Mouse (Mus musculus) midbrain, embryonic 15.5 days (tissue): ENCODE data around the gene Wdr62. TPM values are rescaled to one million over a fixed set of nuclear protein-coding genes. Genes with fewer than 3 reads are reported as not detected.

Experiments
- ATAC-seq: fragments of 200-750 bp; cut with Nextera tagmentation; replicated peaks from 2 replicates; pipeline ENCODE4 v1.8.0; 2017; ENCODE audit warnings: moderate TSS enrichment
- H3K27ac ChIP-seq: fragments of 300-500 bp; sonication (generic); 2 replicates; pipeline ENCODE4 v1.5.1; 2015; ENCODE audit warnings: mild to moderate bottlenecking, inconsistent platforms
- H3K27me3 ChIP-seq: fragments of 300-500 bp; sonication (generic); replicated peaks from 2 replicates; pipeline ENCODE4 v1.6.1; 2015; ENCODE audit warnings: inconsistent platforms
- H3K36me3 ChIP-seq: fragments of 300-500 bp; sonication (generic); replicated peaks from 2 replicates; pipeline ENCODE4 v1.6.1; 2015; ENCODE audit warnings: inconsistent platforms
- H3K4me1 ChIP-seq: fragments of 300-500 bp; sonication (generic); 2 replicates; pipeline ENCODE4 v1.6.1; 2015; ENCODE audit warnings: inconsistent platforms
- H3K4me2 ChIP-seq: fragments of 300-500 bp; sonication (generic); 2 replicates; pipeline ENCODE4 v1.6.1; 2015; ENCODE audit warnings: inconsistent platforms, mild to moderate bottlenecking, moderate library complexity
- H3K4me3 ChIP-seq: fragments of 300-500 bp; sonication (generic); 2 replicates; pipeline ENCODE4 v1.5.1; 2015; ENCODE audit warnings: mild to moderate bottlenecking, inconsistent platforms
- H3K9ac ChIP-seq: fragments of 300-500 bp; sonication (generic); 2 replicates; pipeline ENCODE4 v1.6.1; 2015; ENCODE audit warnings: mild to moderate bottlenecking, inconsistent platforms
- H3K9me3 ChIP-seq: fragments of 300-500 bp; sonication (generic); 2 replicates; pipeline ENCODE4 v1.6.1; 2016; ENCODE audit warnings: inconsistent platforms
- WGBS: fragments of 180-500 bp; shearing (Covaris S2); methylation state at CpG from one replicate; pipeline ENCODE4 v1.1.7; 2015; ENCODE audit warnings: mixed read lengths; 5-methylcytosine and 5-hydroxymethylcytosine counted together
- polyA plus RNA-seq: library from polyadenylated mRNA; unstranded; fragments of >200 nt; fragmentation: Nextera tagmentation; extraction: Ambion mirVana; gene quantifications from 2 replicates; pipeline ENCODE4 v1.2.1, GENCODE M21; 2015

Gene Wdr62
- polyA plus RNA-seq, 1 experiment from 2014 or later, result 3.8 TPM

- no peaks in the 10 kb centered on the region for H3K9me3 ChIP-seq
- H3K36me3 ChIP-seq, result peaks cover 53% of the 10 kb centered on the region
- peaks cover 32% of the 10 kb centered on the region for H3K4me1 ChIP-seq
- no peaks in the 10 kb centered on the region for H3K27me3 ChIP-seq
- no peak overlapping the region for H3K9ac ChIP-seq
- ATAC-seq, result no peak
- no peak overlapping the region for H3K4me3 ChIP-seq
- no peak overlapping the region for H3K27ac ChIP-seq
- no peak overlapping the region for H3K4me2 ChIP-seq
- 92% methylated on average over 15 of the region's 15 CpGs for WGBS
These were observed 16.6 kb upstream of the Wdr62 start for GRCm38 (mm10) chr7:30296816-30297215.

- Histone ChIP-seq H3K27ac (no peak overlapping the region), H3K9ac (no peak overlapping the region), H3K4me1 (peaks cover 38% of the 10 kb centered on the region), H3K4me2 (no peak overlapping the region), H3K4me3 (no peak overlapping the region), H3K9me3 (no peaks in the 10 kb centered on the region), H3K36me3 (peaks cover 40% of the 10 kb centered on the region), H3K27me3 (no peaks in the 10 kb centered on the region)
- WGBS, result 72% methylated on average over 10 of the region's 10 CpGs
- no peak for ATAC-seq
These were observed 14.9 kb upstream of the Wdr62 start for GRCm38 (mm10) chr7:30295103-30295502.

- Histone ChIP-seq H3K4me2 (no peak overlapping the region), H3K36me3 (peaks cover 36% of the 10 kb centered on the region), H3K9ac (no peak overlapping the region)
These were observed 14.1 kb upstream of the Wdr62 start for GRCm38 (mm10) chr7:30294296-30294695.

GRCm38 (mm10) chr7:30293795-30294194, 13.6 kb upstream of the Wdr62 start:
- Histone ChIP-seq H3K9ac (0 out of 2 replicates have a peak overlapping the region, but pooled peaks have one; percentile 1), H3K27me3 (no peaks in the 10 kb centered on the region), H3K27ac (no peak overlapping the region), H3K4me3 (no peak overlapping the region), H3K9me3 (no peaks in the 10 kb centered on the region), H3K4me2 (0 out of 2 replicates have a peak overlapping the region, but pooled peaks have one; percentile 8), H3K4me1 (peaks cover 38% of the 10 kb centered on the region), H3K36me3 (peaks cover 31% of the 10 kb centered on the region)
- ATAC-seq, result no peak
- 72% methylated on average over 13 of the region's 13 CpGs for WGBS

More at GRCm38 (mm10) chr7:30294296-30294695, 14.1 kb upstream of the Wdr62 start:
- H3K9me3 ChIP-seq, result no peaks in the 10 kb centered on the region
- no peaks in the 10 kb centered on the region for H3K27me3 ChIP-seq
- H3K4me1 ChIP-seq, result peaks cover 38% of the 10 kb centered on the region
- ATAC-seq, result no peak
- no peak overlapping the region for H3K4me3 ChIP-seq
- 92% methylated on average over 5 of the region's 5 CpGs for WGBS
- H3K27ac ChIP-seq, result no peak overlapping the region

GRCm38 (mm10) chr7:30291215-30292131, 11.3 kb upstream of the Wdr62 start, which contains the start of gene Clip3:
TSS of gene Clip3 (plus strand) at chr7:30291728.
- H3K36me3 ChIP-seq, result peaks cover 10% of the 10 kb centered on the region
- H3K27ac ChIP-seq, result peak within 1 kb of the TSS; percentile 85
- H3K4me3 ChIP-seq, result peak within 1 kb of the TSS; percentile 74
- peaks cover 38% of the 10 kb centered on the region for H3K4me1 ChIP-seq
- H3K9ac ChIP-seq, result peak within 1 kb of the TSS; percentile 97
- no peaks in the 10 kb centered on the region for H3K9me3 ChIP-seq
- 6% methylated on average over 35 of the region's 35 CpGs for WGBS
- peak; percentile 77 for ATAC-seq
- peak within 1 kb of the TSS; percentile 81 for H3K4me2 ChIP-seq
- H3K27me3 ChIP-seq, result no peaks in the 10 kb centered on the region

- Histone ChIP-seq H3K36me3 (peaks cover under 1% of the 10 kb centered on the region; the same call in 1 of the 2 replicates), H3K4me3 (no peak overlapping the region), H3K27me3 (no peaks in the 10 kb centered on the region), H3K4me2 (no peak overlapping the region), H3K27ac (no peak overlapping the region), H3K9ac (no peak overlapping the region), H3K9me3 (no peaks in the 10 kb centered on the region), H3K4me1 (peaks cover 32% of the 10 kb centered on the region)
- WGBS, result 49% methylated on average over 10 of the region's 10 CpGs
- ATAC-seq, result no peak
These were observed 9.6 kb upstream of the Wdr62 start for GRCm38 (mm10) chr7:30289714-30290399.

GRCm38 (mm10) chr7:30289071-30289713, 9.0 kb upstream of the Wdr62 start:
- no peak overlapping the region for H3K9ac ChIP-seq
- no peak overlapping the region for H3K4me3 ChIP-seq
- peaks cover 26% of the 10 kb centered on the region for H3K4me1 ChIP-seq
- ATAC-seq, result no peak
- no peak overlapping the region for H3K27ac ChIP-seq
- H3K4me2 ChIP-seq, result no peak overlapping the region
- no peaks in the 10 kb centered on the region for H3K27me3 ChIP-seq
- no peaks in the 10 kb centered on the region for H3K9me3 ChIP-seq
- 71% methylated on average over 7 of the region's 7 CpGs for WGBS
- H3K36me3 ChIP-seq, result no peaks in the 10 kb centered on the region

GRCm38 (mm10) chr7:30288046-30288445, 7.8 kb upstream of the Wdr62 start:
- WGBS, result 62% methylated on average over 6 of the region's 6 CpGs
- H3K4me2 ChIP-seq, result no peak overlapping the region
- H3K27ac ChIP-seq, result no peak overlapping the region
- H3K36me3 ChIP-seq, result no peaks in the 10 kb centered on the region
- no peak overlapping the region for H3K4me3 ChIP-seq
- ATAC-seq, result no peak
- H3K9ac ChIP-seq, result no peak overlapping the region
- no peaks in the 10 kb centered on the region for H3K27me3 ChIP-seq
- H3K4me1 ChIP-seq, result peaks cover 16% of the 10 kb centered on the region
- H3K9me3 ChIP-seq, result no peaks in the 10 kb centered on the region

GRCm38 (mm10) chr7:30286701-30287410, 6.6 kb upstream of the Wdr62 start:
- peaks cover 6% of the 10 kb centered on the region; the same call in 1 of the 2 replicates for H3K4me1 ChIP-seq
- WGBS, result 60% methylated on average over 8 of the region's 8 CpGs
- no peaks in the 10 kb centered on the region for H3K27me3 ChIP-seq
- H3K9me3 ChIP-seq, result no peaks in the 10 kb centered on the region
- ATAC-seq, result no peak
- H3K4me2 ChIP-seq, result no peak overlapping the region
- H3K4me3 ChIP-seq, result no peak overlapping the region
- no peak overlapping the region for H3K9ac ChIP-seq
- no peaks in the 10 kb centered on the region for H3K36me3 ChIP-seq
- H3K27ac ChIP-seq, result no peak overlapping the region

GRCm38 (mm10) chr7:30282740-30283139, 2.5 kb upstream of the Wdr62 start:
- Histone ChIP-seq H3K36me3 (no peaks in the 10 kb centered on the region), H3K27me3 (no peaks in the 10 kb centered on the region), H3K4me1 (peaks cover 13% of the 10 kb centered on the region), H3K9ac (no peak overlapping the region), H3K4me2 (no peak overlapping the region), H3K9me3 (no peaks in the 10 kb centered on the region), H3K4me3 (no peak overlapping the region), H3K27ac (no peak overlapping the region)
- no peak for ATAC-seq
- WGBS, result 78% methylated on average over 7 of the region's 7 CpGs

- no peaks in the 10 kb centered on the region for H3K36me3 ChIP-seq
- H3K9me3 ChIP-seq, result no peaks in the 10 kb centered on the region
- ATAC-seq, result no peak
- H3K4me2 ChIP-seq, result peak overlapping the region; percentile 98
- H3K4me1 ChIP-seq, result peaks cover 13% of the 10 kb centered on the region
- peak overlapping the region; percentile 69; the same call in 1 of the 2 replicates for H3K4me3 ChIP-seq
- WGBS, result 85% methylated on average over 4 of the region's 4 CpGs
- H3K9ac ChIP-seq, result no peak overlapping the region
- no peaks in the 10 kb centered on the region for H3K27me3 ChIP-seq
- H3K27ac ChIP-seq, result no peak overlapping the region
These were observed 1.3 kb upstream of the Wdr62 start for GRCm38 (mm10) chr7:30281522-30281921.
